Mouse (Mus musculus) B cell, adult (primary cell): Measurements from ENCODE around the gene Vmn1r121. TPM values are rescaled to one million over a fixed set of nuclear protein-coding genes. Genes with fewer than 3 reads are reported as not detected.

Experiments
- total RNA-seq: library from RNA; stranded (reverse); gene quantifications from 4 replicates; pipeline ENCODE4 v1.2.4, GENCODE M21; 2023; ENCODE audit not compliant: inconsistent age

Vmn1r121 gene
- not detected in 4 replicates for total RNA-seq

DNA sequence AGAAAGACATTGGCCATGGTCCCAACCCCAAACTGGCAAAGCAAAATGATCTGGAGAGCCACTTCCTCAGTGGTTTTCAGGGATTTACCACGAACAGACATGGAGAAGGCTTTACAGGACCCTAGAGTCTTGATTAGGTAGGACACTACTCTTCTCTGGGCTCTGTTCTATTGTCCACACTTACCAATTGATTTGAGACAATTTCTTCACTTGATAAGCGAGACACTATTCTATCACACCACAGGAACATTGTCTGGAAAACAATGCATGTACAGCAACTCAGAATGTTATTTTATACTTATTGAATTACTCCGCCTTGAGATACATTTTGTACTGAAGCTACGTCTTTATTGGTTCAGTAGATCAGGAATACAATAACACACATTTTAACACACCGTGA is at the start of gene Vmn1r121:
Gene Vmn1r121 (minus strand): TSS at position 101 of the 400 bp plus-strand sequence.

DNA sequence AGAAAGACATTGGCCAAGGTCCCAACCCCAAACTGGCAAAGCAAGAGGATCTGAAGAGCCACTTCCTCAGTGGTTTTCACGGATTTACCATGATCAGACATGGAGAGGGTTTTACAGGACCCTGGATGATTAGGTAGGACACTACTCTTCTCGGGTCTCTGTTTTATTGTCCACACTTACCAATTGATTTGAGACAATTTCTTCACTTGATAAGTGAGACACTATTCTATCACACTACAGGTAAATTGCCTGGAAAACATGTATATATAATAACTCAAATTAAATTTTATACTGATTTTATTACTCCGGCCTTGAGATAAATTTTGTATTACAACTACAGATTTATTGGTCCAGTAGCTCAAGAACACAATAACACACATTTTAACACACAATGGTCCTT is 35.7 kb upstream of the Vmn1r121 start, which contains the start of gene Vmn1r122:
Gene Vmn1r122 (minus strand): TSS at position 101 of the 400 bp plus-strand sequence.

DNA sequence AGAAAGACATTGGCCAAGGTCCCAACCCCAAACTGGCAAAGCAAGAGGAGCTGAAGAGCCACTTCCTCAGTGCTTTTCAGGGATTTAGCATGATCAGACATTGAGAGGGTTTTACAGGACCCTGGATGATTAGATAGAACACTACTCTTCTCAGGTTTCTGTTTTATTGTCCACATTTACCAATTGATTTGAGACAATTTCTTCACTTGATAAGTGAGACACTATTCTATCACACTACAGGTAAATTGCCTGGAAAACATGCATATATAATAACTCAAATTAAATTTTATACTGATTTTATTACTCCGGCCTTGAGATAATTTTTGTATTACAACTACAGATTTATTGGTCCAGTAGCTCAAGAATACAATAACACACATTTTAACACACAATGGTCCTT is 44.6 kb downstream of the Vmn1r121 start, which contains the start of gene Vmn1r120:
Gene Vmn1r120 (minus strand): TSS at position 101 of the 400 bp plus-strand sequence.

Other genes with a start within 250 kb of the Vmn1r121 start
- not detected in 4 replicates for gene Vmn1r116, start 226.3 kb downstream of the Vmn1r121 start, total RNA-seq
- not detected in 4 replicates for gene Vmn1r117, start 214.4 kb downstream of the Vmn1r121 start, total RNA-seq
- gene Vmn1r118, start 186.2 kb downstream of the Vmn1r121 start, total RNA-seq, result not detected in 4 replicates
- gene Vmn1r119, start 86.1 kb downstream of the Vmn1r121 start, total RNA-seq, result not detected in 4 replicates
- not detected in 4 replicates for gene Vmn1r120, start 44.7 kb downstream of the Vmn1r121 start, total RNA-seq
- gene Vmn1r122, start 35.6 kb upstream of the Vmn1r121 start, total RNA-seq, result not detected in 4 replicates
- not detected in 4 replicates for gene Vmn1r123, start 63.7 kb upstream of the Vmn1r121 start, total RNA-seq
- not detected in 4 replicates for gene Gm5157, start 91.9 kb upstream of the Vmn1r121 start, total RNA-seq
- not detected in 4 replicates for gene Vmn1r124, start 162.1 kb upstream of the Vmn1r121 start, total RNA-seq
- gene Vmn1r125, start 173.7 kb upstream of the Vmn1r121 start, total RNA-seq, result not detected in 4 replicates
- not detected in 4 replicates for gene Vmn1r126, start 203.0 kb upstream of the Vmn1r121 start, total RNA-seq
- not detected in 4 replicates for gene Vmn1r127, start 221.3 kb upstream of the Vmn1r121 start, total RNA-seq